Mouse (Mus musculus) midbrain, embryonic 14.5 days (tissue): ENCODE measurements around the gene Gng8. TPM values are rescaled to one million over a fixed set of nuclear protein-coding genes. Genes with fewer than 3 reads are reported as not detected.

Experiments used
- ATAC-seq: fragments of 200-750 bp; cut with Nextera tagmentation; 2 replicates; pipeline ENCODE4 v1.8.0; 2017; ENCODE audit warnings: moderate number of reproducible peaks, moderate library complexity; ENCODE audit not compliant: low FRiP score, low TSS enrichment
- DNase-seq: peaks from one replicate; pipeline ENCODE4 v3.0.0-alpha.2; 2015
- H3K27ac ChIP-seq: fragments of 300-500 bp; sonication (generic); replicated peaks from 2 replicates; pipeline ENCODE4 v1.5.1; 2014; ENCODE audit warnings: mild to moderate bottlenecking, low read depth, low read length, moderate library complexity
- H3K27me3 ChIP-seq: fragments of 300-500 bp; sonication (generic); 2 replicates; pipeline ENCODE4 v1.6.1; 2014; ENCODE audit warnings: low read length, control low read depth, mixed read lengths; ENCODE audit not compliant: control insufficient read depth, insufficient read depth
- H3K36me3 ChIP-seq: fragments of 300-500 bp; sonication (generic); 2 replicates; pipeline ENCODE4 v1.6.1; 2014; ENCODE audit warnings: low read length, control low read depth; ENCODE audit not compliant: control insufficient read depth, insufficient read depth
- H3K4me1 ChIP-seq: fragments of 300-500 bp; sonication (generic); 2 replicates; pipeline ENCODE4 v1.6.1; 2014; ENCODE audit warnings: mild to moderate bottlenecking, antibody characterized with exemption, low read length, control low read depth; ENCODE audit not compliant: control insufficient read depth, insufficient read depth
- H3K4me2 ChIP-seq: fragments of 300-500 bp; sonication (generic); 2 replicates; pipeline ENCODE4 v1.6.1; 2014; ENCODE audit warnings: mild to moderate bottlenecking, low read length, moderate library complexity
- H3K4me3 ChIP-seq: fragments of 300-500 bp; sonication (generic); replicated peaks from 2 replicates; pipeline ENCODE4 v1.5.1; 2014; ENCODE audit warnings: low read depth, low read length
- H3K9ac ChIP-seq: fragments of 300-500 bp; sonication (generic); replicated peaks from 2 replicates; pipeline ENCODE4 v1.6.1; 2014; ENCODE audit warnings: mild to moderate bottlenecking, low read length, moderate library complexity
- H3K9me3 ChIP-seq: fragments of 300-500 bp; sonication (generic); 2 replicates; pipeline ENCODE4 v1.6.1; 2016; ENCODE audit warnings: low read length, control low read depth, mixed read lengths; ENCODE audit not compliant: control insufficient read depth
- WGBS: fragments of 180-500 bp; shearing (Covaris S2); extraction: QIAGEN DNeasy Blood & Tissue Kit; methylation state at CpG from one replicate; pipeline ENCODE4 v1.1.7; 2014; 5-methylcytosine and 5-hydroxymethylcytosine counted together
- polyA plus RNA-seq: library from polyadenylated mRNA; unstranded; fragments of >200 nt; fragmentation: Nextera tagmentation; extraction: Ambion mirVana; gene quantifications from 2 replicates; pipeline ENCODE4 v1.2.1, GENCODE M21; 2014

Gng8 gene
- polyA plus RNA-seq, 1 experiment from 2014 or later = 17.2 TPM

- Histone ChIP-seq H3K9ac (peak overlapping the region; percentile 40; the same call in 1 of the 2 replicates), H3K4me3 (no peak overlapping the region; the same call in 1 of the 2 replicates), H3K36me3 (peaks cover 56% of the 10 kb centered on the region), H3K4me1 (peaks cover 32% of the 10 kb centered on the region), H3K4me2 (peak overlapping the region; percentile 98), H3K27me3 (no peaks in the 10 kb centered on the region), H3K27ac (peak overlapping the region; percentile 20; the same call in 1 of the 2 replicates), H3K9me3 (no peaks in the 10 kb centered on the region)
- 81% methylated on average over 7 of the region's 7 CpGs for WGBS
- ATAC-seq (no peak), DNase-seq (no peak)
Measured at GRCm38 (mm10) chr7:16920150-16920579, 28.6 kb downstream of the Gng8 start.

GRCm38 (mm10) chr7:16920818-16921791 is 29.5 kb downstream of the Gng8 start:
- peaks cover 46% of the 10 kb centered on the region for H3K36me3 ChIP-seq
- peak overlapping the region; percentile 98 for H3K9ac ChIP-seq
- no peaks in the 10 kb centered on the region for H3K9me3 ChIP-seq
- H3K27me3 ChIP-seq = no peaks in the 10 kb centered on the region
- H3K4me3 ChIP-seq = peak overlapping the region; percentile 96
- ATAC-seq = no peak
- DNase-seq = no peak
- H3K4me2 ChIP-seq = peak overlapping the region; percentile 98
- 32% methylated on average over 21 of the region's 21 CpGs for WGBS
- H3K4me1 ChIP-seq = peaks cover 32% of the 10 kb centered on the region
- peak overlapping the region; percentile 93 for H3K27ac ChIP-seq

- Histone ChIP-seq H3K27ac (peak overlapping the region; percentile 93), H3K4me1 (peaks cover 32% of the 10 kb centered on the region), H3K9me3 (no peaks in the 10 kb centered on the region), H3K9ac (peak overlapping the region; percentile 98), H3K27me3 (no peaks in the 10 kb centered on the region), H3K4me2 (peak overlapping the region; percentile 98), H3K4me3 (peak overlapping the region; percentile 96), H3K36me3 (peaks cover 38% of the 10 kb centered on the region)
- 34% methylated on average over 6 of the region's 6 CpGs for WGBS
- DNase-seq (no peak), ATAC-seq (no peak)
Measured at GRCm38 (mm10) chr7:16921881-16922335, 30.3 kb downstream of the Gng8 start.

GRCm38 (mm10) chr7:16922360-16922973 is 30.9 kb downstream of the Gng8 start:
- 36% methylated on average over 10 of the region's 10 CpGs for whole genome bisulfite sequencing
- H3K36me3 ChIP-seq = peaks cover 32% of the 10 kb centered on the region
- no peaks in the 10 kb centered on the region for H3K27me3 ChIP-seq
- H3K4me1 ChIP-seq = peaks cover 32% of the 10 kb centered on the region
- H3K9ac ChIP-seq = peak overlapping the region; percentile 98
- H3K27ac ChIP-seq = peak overlapping the region; percentile 93
- no peaks in the 10 kb centered on the region for H3K9me3 ChIP-seq
- no peak for ATAC-seq
- H3K4me2 ChIP-seq = peak overlapping the region; percentile 98
- DNase-seq = no peak
- peak overlapping the region; percentile 96 for H3K4me3 ChIP-seq

- Histone ChIP-seq H3K36me3 (peaks cover 23% of the 10 kb centered on the region), H3K27ac (peak overlapping the region; percentile 93), H3K9me3 (no peaks in the 10 kb centered on the region), H3K9ac (peak overlapping the region; percentile 98), H3K4me1 (peaks cover 32% of the 10 kb centered on the region), H3K27me3 (no peaks in the 10 kb centered on the region), H3K4me3 (peak overlapping the region; percentile 96), H3K4me2 (peak overlapping the region; percentile 98)
- WGBS = under 1% methylated on average over 57 of the region's 57 CpGs
- ATAC-seq (no peak), DNase-seq (no peak)
Measured at GRCm38 (mm10) chr7:16923283-16924036, 31.9 kb downstream of the Gng8 start.

GRCm38 (mm10) chr7:16924037-16924834 is 32.6 kb downstream of the Gng8 start, which contains the start of gene Calm3:
Calm3 (minus strand) TSS chr7:16924114.
- Histone ChIP-seq H3K4me1 (peaks cover 31% of the 10 kb centered on the region), H3K36me3 (peaks cover 15% of the 10 kb centered on the region), H3K9me3 (no peaks in the 10 kb centered on the region), H3K4me3 (peak within 1 kb of the TSS; percentile 96), H3K4me2 (peak within 1 kb of the TSS; percentile 98), H3K9ac (peak within 1 kb of the TSS; percentile 98), H3K27ac (peak within 1 kb of the TSS; percentile 93), H3K27me3 (no peaks in the 10 kb centered on the region)
- DNase-seq = peak; percentile 100
- peak; percentile 91 for ATAC-seq
- WGBS = 3% methylated on average over 62 of the region's 64 CpGs

GRCm38 (mm10) chr7:16928341-16928740 is 36.8 kb downstream of the Gng8 start:
- 46% methylated on average over 2 of the region's 2 CpGs for WGBS
- H3K4me2 ChIP-seq = no peak overlapping the region

More at GRCm38 (mm10) chr7:16928341-16928740, 36.8 kb downstream of the Gng8 start:
- DNase-seq = no peak
- Histone ChIP-seq H3K4me3 (no peak overlapping the region), H3K9me3 (no peaks in the 10 kb centered on the region), H3K9ac (no peak overlapping the region), H3K36me3 (no peaks in the 10 kb centered on the region), H3K27me3 (no peaks in the 10 kb centered on the region), H3K4me1 (peaks cover 9% of the 10 kb centered on the region), H3K27ac (no peak overlapping the region)
- no peak for ATAC-seq
